Mouse (Mus musculus) left cerebral cortex, adult 8-10 months (tissue): Measurements from ENCODE around the gene Slc7a7. TPM values are rescaled to one million over a fixed set of nuclear protein-coding genes. Genes with fewer than 3 reads are reported as not detected.
A peak's percentile ranks its signal among the peaks of the same experiment; 100 is the strongest.
"Not testable (repeated sequence)": the region's sequence is repeated elsewhere in the genome, so short reads cannot be mapped to it uniquely, and the experiment has no call there.

Source experiments
- DNase-seq, 2 experiments: peaks; one replicate each; pipeline ENCODE4 v3.0.0; 2022; ENCODE audit warnings: low spot score in 2 of 2
- total RNA-seq, 4 experiments: library from RNA; stranded (reverse); gene quantifications; 2 replicates each; pipeline ENCODE4 v1.2.4; 2022

The Slc7a7 gene
- total RNA-seq, 4 experiments from 2014 or later, result 1.1 to 7.5 (median 3.4) TPM

DNA sequence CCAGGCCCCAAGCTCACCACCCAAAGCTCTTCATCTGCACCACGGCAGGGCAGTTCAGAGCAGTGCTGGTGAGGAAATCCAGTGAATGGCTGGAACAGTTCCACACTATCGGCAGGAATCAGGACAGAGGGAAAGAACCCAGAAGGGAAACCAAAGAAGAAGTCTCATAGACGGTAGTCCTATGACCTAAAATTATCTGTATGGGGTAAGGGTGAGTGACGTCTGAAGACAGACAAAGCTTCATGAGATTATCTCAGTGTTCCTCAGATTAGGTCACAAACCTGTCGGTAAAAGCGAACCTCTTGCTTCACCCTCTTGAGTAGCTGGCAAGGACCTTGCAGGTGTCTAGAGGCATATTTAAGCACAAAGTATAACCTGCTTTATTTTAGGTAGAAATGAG, 40.4 kb downstream of the Slc7a7 start:
- DNase-seq, result no peak

DNA sequence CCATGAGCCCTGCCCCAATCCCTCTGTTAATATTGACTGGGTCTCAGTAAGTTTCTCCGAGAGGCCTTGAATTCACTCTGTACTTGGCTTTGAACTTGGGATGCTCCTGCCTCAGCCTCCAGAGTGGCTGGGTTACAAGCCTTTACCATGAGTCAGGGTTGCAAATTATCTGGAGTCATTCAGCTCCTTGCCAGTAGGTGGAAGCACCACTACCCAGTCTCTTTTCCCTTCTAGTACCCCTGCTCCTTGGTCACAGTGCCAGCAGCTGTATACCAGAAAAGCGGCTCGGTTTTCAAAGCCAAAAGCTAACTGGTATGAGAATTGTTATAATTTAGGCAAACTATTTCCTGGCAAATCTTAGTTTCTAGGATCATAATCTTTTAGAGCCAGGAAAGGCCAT, 41.7 kb downstream of the Slc7a7 start:
- no peak for DNase-seq

DNA sequence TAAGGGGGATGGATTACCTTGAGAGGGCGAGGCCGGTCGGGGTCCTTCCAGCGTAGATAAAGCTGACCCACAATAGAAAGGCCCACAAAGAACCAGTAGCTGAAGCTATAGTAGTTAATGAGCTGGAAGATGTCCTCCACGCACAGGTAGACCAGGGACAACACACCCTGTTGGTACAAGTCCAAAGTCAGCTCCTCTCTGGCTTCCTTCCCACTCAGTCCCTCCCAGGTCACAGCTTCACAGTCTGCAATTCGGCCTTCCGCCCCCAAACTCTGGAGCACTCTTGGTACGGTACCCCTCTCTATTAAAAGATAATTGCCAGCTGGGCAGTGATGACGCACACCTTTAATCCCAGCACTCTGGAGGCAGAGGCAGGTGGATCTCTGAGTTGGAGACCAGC, 44.7 kb downstream of the Slc7a7 start:
- DNase-seq, result no peak

DNA sequence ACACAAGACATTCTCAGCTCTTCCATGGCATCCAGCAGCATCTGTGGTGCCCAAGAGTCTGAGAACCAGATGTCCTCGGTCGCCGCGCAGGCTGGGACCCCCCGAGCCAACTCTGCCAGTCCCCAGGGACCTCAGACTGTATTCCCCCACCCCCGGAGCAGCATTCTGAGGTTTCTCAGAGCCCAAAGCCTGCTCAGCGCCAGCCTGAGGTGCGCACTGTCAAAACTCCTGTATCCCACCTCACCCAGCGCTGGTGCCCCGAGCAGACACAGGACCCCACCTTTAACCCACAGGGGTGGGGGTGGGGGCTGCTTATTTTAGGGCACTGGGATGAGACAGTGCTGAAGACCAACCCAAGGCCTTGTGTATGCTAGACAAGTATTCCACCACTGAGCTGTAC, 46.1 kb downstream of the Slc7a7 start:
- no peak for DNase-seq

DNA sequence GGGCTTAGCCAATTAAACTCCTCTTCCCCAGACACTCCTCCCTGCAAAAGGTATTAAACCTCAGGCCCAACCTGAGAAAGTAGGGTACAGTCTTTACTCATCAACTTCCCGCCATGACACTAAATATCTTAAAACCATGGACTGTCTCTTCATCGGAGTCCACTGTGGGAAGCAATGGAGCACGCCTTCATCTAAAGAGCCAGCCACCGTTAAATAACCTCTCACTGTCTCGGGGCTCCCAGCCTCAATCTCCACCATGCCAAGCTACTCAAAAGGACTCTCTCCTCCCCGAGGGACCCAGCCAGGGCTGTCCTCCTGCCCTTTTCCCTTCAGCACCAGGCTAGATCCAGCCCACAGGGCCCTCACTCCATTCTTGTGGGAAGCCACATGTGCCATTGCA, 47.0 kb downstream of the Slc7a7 start:
- DNase-seq, result no peak

DNA sequence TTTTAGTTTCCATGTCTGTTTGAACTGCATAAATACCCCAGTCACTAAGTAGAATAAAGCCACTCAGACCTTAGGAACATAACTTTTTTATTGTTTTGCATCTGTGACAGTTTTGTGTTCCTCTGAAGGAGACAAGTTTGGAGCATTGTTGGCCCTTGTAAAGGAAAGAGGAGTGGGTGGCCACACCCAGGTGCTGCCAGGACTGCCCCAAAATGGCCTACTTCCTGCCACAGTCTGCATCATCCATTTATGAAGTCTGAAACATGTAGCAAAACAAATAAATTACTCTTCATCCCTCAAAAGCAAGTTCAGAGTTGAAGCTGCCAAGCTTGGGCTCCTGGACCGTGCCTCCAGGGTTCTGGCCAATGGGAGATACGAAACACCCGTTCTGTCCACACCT, 48.2 kb downstream of the Slc7a7 start:
- no peak for DNase-seq

DNA sequence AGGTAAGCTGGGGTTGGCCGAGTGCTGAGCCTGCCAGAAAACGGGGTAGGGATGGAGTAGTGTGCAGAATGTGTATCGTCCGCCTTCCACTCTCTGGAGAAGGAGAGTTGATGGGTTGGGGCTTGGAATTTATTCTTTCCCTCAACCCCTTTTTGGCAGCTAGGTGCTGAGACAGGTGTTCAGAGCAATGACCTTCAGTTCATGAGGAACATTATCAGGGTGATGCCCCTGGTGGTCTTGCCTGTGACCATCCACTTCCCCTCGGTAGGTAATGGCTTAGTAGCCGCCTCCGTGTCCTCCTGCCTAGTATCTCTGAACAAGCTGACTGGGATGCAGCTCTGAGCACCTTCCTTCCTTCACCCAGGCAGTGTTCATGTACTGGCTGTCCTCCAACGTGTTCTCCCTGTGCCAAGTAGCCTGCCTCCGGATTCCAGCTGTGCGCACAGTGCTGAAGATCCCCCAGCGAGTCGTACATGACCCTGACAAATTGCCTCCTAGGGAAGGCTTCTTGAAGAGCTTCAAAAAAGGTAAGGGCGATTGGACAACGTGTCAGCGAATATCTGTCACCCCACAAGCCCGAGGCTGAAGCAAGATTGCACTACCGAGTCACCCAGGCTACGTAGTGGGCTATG, 50.0 kb downstream of the Slc7a7 start:
- no peak for DNase-seq

DNA sequence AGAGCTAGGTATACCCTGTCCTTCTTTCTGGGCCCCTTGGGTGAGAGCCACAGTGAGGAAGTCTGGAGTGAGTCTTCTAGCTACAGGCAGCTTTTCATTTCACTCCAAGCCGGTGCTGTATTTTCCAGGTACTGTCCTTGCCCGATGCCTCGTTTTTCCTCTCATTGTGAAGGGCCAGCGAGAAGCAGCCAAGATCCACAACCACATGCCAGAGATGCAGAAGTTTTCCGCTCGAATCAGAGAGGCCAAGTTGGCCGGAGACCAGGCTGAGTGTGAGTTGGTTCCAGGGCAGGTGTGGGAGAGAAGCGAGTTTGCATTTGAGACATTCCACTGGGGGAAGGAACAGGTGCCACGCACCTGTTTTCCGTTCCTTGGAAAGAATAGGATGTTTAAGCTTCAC, 51.0 kb downstream of the Slc7a7 start:
- DNase-seq, result no peak

DNA sequence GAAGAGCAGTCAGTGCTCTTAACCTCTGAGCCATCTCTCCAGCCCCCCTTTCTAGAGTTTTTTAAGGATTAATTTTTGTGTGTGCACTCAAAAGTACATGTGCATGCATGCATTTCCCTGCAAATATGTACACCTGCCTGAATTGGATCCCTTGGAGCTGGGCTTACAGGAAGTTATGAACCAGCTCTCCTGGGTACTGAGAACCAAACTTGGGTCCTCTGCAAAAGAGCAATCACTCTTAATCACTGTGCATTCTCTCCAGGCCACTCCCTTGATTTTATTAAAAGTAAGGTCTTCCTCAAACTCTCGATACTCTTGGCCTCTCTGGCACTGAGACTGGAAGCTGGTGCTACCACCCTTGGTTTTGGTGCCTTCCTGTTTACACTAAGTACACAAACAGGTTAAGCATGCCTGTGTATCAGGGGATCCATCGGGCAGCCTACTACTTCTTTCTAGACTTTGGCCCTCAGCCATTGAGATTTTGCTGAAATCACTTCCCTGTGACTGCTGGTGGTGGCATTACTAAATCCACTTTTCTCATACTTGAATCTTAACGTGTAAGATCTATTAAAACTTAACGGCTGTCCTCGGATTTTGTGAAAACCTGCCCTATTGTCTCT, 52.4 kb downstream of the Slc7a7 start:
- DNase-seq, result no peak

DNA sequence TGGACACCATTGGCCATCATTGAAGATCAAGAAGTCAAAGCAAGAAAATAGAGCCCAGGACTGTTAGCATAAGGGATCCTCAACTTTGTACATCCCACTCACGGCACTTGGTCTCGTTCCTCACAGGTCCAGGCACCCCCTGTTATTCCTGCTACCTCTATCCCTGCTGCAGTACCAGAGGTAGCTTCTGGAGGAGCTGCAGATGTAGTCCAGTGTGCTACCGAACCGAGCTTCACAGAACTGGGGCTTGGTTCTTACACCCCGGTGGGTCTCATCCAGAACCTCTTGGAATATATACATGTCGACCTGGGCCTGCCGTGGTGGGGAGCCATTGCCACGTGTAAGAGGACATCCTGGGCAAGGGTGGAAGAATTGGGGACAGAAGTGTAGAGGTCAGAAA, 54.4 kb downstream of the Slc7a7 start:
- DNase-seq, result no peak

DNA sequence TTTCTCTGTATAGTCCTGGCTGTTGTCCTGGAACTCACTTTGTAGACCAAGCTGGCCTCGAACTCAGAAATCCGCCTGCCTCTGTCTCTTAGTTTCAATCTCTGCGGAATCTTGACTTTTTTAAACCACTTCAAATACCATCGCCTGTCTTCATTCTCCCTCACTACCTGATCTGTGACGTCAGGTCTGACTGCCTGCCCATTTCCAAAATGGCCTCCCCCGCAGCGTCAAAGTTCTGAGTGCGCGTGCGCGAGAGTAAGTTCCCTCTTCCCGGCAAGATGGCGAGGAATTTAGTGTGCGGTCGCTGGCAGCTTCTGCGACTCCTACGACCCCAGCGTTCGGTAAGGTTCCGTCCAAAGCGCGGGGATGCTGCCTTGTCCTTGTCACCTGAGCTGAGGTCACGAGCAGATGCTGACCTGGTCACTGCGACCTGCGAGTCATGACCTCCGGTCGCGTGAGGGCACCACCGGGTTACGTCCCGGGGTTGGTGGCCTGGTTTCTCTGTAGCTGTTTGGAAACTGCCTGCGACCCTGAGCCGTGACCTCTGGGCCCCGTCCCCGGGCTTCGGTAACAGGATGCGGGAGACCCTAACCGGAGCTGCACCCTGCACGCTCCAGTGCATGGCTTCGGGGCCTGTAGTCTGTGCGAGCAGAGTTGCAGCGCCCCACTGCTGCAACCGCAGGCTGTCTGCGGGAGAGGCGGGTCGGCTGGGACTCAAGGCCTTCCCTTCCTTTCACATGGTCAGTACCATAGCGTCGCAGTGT, 56.8 kb downstream of the Slc7a7 start, which contains the start of gene Oxa1l:
Gene Oxa1l (plus strand): TSS at position 258 of the 764 bp plus-strand sequence.
- DNase-seq, result peak; percentile 89 to 94

DNA sequence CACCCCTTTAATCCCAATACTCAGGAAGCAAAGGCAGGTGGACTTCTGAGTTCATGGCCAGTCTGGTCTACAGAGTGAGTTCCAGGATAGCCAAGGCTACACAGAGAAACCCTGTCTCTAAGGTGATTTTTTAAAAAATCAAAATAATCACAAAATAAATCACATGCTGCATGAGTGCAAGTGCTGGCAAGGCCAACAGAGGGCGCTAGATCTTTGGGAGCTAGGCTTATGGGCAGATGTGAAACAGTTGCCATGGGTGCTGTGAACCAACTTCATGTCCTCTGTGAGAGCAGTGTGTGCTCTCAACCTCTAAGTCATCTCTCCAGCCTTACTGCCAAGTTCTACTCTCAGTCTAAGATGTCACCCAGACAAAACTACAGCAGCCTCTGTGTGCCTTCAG, 63.2 kb downstream of the Slc7a7 start:
- DNase-seq, result no peak

DNA sequence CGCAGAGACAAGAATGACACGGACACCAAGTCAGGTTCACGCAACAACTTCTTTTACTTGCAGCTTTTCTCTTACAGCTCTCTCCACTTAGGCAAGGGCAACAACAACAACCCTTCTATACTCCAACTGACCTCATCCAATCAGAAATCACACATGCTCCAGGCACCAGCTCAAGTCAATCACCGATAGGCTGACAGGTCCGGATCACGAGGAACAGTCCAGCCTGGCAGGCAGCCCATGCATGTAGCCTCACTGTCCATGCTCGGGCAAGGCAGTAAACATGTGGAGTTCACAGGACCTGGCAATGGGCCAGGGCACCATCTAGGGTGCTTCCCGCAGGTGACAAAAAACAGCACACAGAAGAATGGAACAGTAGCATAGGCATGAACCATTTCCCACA, 65.3 kb downstream of the Slc7a7 start:
- DNase-seq, result no peak

DNA sequence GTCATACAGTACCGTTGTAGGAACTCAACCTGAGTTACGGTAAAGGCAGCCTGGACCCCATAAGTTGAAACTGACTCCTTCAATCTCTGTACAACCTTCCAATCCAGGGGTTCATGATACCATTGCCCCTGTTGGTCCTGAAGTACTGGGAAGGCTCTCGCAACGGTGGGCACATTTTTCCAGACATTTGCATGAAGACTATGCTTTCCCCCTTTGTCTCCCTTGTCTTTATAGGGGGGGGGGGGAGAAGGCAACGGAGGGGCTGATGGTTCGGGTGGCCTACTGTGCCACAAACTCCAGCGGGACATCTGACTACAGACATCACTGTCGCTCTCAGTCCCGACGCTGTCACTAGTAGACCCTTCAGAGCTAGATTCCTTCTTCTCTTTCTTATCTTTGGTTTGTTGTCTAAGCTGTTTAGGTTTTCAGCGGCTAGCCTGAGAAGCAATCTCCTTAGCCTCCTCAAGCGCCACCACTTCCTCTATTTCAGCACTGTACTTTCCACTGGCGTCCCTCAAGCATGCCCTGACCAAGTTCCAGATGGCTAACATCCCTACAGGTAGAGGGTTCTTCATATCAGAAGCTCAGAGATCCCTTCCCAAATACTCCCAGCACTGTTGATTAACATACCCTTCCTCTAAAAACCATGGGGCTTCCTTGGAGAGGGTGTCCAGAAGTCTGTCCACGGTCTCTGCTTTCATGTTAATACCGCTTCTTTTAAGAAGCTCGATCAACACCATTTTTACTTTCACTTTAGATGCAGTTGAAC, 66.6 kb downstream of the Slc7a7 start:
- not testable (repeated sequence) for DNase-seq

DNA sequence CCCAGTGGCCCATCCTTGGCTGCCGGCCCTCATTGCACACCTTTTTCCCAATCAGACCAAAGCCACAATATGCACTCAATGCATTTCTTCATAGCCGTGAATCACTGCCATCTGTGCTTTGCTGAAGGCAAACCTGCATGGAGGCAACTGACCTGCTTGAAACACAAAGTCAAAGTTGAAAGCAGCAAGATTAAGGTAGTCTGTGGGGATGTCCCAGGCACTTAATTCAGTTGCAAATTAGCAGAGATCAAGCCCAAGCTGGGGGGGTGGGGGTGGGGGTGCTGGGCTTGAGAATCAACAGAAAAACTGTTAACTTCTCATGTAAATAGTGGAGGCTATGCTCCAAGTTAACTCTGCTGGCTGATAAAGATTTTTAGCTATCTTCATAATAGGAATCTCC, 75.8 kb downstream of the Slc7a7 start:
- not testable (repeated sequence) for DNase-seq

DNA sequence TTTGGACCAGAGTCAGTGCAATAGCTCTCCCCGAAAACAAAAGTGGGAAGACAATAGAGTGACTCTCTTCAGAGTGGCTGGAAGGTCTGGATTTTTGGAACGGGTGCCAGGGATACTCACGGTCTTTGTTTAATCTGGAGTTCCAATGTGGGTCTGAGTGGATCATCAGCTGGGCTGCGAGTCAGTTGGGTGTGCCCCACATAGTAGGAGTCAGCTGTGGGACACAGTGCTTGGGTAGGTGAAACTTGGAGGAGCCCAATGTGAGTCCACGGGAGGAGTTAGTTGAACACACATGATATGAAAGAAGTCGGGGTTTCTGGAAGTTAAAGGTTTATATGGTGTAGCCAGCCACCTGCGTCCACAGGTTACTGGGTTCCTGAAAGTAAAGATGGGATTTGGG, 76.7 kb downstream of the Slc7a7 start:
- DNase-seq, result no peak

DNA sequence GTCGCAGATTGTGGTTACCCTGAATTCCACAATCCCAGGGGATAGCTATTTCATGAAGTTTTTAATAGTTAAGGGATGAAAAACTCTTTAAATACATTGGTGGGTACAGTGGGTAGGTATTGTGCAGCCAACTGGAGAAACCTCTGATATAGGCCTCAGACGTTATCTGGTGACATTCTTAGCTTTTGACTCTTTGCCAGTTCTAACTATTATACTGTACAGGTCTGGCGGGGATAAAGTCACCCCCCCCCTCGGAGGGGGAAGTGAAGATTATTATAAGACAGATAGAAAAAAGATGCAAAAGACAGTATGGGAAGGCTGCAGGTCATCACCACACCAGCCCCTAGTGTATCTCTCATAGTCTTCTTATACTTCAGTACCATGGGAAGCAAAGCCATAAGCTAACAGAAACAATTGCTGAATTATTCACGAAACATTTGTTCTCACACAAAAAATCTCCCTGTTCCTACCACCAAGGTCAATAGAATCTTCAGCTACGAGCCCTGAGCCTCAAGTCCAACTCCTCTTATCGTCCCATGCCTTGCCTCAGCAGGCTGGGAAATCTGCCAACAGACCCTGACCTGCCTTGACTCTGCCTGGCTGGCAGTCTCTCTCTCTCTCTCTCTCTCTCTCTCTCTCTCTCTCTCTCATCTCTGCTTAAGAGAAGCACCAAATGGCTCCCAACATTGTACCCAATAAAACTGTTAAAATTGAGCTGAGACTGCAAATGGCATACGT, 84.0 kb downstream of the Slc7a7 start:
- DNase-seq, result no peak

DNA sequence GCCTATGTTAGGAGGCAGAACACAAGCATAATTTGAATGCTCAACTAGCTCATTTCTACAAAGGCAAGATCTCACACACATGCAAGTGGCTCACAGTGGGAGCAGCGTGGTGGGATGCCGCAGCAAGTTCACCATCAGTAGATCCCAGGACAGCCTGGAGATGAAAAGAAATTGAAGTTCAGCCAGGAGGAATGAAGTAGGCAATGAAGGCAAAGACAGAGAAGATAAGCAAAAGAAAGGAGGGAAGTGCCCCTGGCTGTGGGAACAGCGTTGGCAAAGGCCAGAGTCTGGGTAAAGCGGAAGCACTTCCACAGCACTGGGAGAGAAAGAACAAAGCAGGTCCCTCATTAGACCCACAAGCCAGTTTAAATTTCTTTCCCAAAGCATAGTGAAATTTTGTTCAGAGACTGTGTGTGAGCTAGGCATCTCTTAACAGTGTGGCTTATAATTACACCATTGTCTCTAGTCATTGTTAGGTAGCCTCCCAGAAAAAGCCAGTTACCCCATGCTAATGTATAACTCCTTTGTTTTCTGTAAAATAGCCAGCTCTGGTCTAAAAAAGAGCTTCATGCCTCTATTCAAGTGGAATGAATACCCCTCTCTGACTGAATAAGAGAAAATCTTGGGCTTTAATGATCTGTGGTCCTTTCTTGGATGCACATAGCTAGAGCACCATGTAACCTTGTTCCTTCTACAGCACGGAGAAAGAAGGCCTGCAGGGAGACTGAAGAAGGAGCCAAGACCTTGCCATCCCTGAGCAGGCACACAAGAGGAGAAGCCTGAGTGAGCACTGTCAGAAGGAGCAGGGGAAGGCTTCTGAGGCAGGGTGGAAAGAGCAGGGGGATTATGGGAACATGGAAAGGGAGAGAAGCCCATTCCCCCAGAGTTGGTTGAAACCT, 85.2 kb downstream of the Slc7a7 start:
- DNase-seq, result no peak

DNA sequence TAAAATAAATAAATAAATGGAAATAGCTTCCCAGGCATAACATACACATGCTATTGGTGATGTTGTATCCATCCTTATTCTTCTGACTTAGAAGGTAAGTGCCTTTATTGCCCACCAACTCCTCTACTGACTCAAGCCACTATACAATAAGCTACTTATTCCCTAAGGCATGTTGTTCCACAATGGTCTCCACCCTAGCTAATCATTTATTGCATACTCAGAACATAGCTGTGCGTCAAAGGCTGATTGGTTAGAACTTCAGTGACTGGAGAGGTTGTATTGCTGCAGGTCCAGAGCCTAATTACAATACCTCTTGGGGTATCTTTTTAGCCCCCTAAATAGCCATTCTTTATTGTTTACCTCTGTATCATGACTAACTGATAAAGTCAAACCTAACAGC, 86.4 kb downstream of the Slc7a7 start:
- DNase-seq, result no peak

DNA sequence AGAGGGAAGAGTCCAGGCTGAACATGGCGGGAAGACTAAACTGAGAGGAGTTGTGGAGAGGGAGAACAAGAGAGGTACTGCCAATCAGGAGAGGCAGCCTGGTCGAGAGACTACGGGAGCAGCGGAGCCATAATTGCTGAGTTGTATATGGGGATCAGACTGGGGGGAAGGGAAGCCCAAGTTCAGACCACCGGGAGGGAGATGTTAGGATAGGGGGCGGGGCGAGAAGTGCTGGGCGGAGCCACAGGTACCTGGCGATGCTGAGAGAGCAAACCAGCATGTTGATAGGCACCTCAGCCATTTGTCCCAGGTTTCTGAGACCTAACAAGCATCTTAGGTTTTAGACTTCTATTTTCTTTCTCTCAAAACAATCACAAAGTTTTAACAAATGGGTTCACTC, 88.4 kb downstream of the Slc7a7 start:
- no peak for DNase-seq
